Mouse (Mus musculus) forebrain, embryonic 13.5 days (tissue): ENCODE measurements around the gene Morf4l1. TPM values are rescaled to one million over a fixed set of nuclear protein-coding genes. Genes with fewer than 3 reads are reported as not detected.

ENCODE experiments used
- ATAC-seq: fragments of 200-750 bp; cut with Nextera tagmentation; 2 replicates; pipeline ENCODE4 v1.8.0; 2017
- H3K27ac ChIP-seq: fragments of 300-500 bp; sonication (generic); 2 replicates; pipeline ENCODE4 v1.5.1; 2015; ENCODE audit warnings: inconsistent platforms, mild to moderate bottlenecking, moderate library complexity
- H3K27me3 ChIP-seq: fragments of 300-500 bp; sonication (generic); 2 replicates; pipeline ENCODE4 v1.6.1; 2015; ENCODE audit warnings: mild to moderate bottlenecking, inconsistent platforms
- H3K36me3 ChIP-seq: fragments of 300-500 bp; sonication (generic); 2 replicates; pipeline ENCODE4 v1.6.1; 2015; ENCODE audit warnings: mild to moderate bottlenecking, inconsistent platforms; ENCODE audit not compliant: poor library complexity, severe bottlenecking
- H3K4me1 ChIP-seq: fragments of 300-500 bp; sonication (generic); 2 replicates; pipeline ENCODE4 v1.6.1; 2015; ENCODE audit warnings: inconsistent platforms
- H3K4me2 ChIP-seq: fragments of 300-500 bp; sonication (generic); 2 replicates; pipeline ENCODE4 v1.6.1; 2015; ENCODE audit warnings: inconsistent platforms, mild to moderate bottlenecking, moderate library complexity
- H3K4me3 ChIP-seq: fragments of 300-500 bp; sonication (generic); 2 replicates; pipeline ENCODE4 v1.5.1; 2015; ENCODE audit warnings: mild to moderate bottlenecking, inconsistent platforms
- H3K9ac ChIP-seq: fragments of 300-500 bp; sonication (generic); 2 replicates; pipeline ENCODE4 v1.6.1; 2015; ENCODE audit warnings: mild to moderate bottlenecking, inconsistent platforms
- H3K9me3 ChIP-seq: fragments of 300-500 bp; sonication (generic); replicated peaks from 2 replicates; pipeline ENCODE4 v1.6.1; 2016; ENCODE audit warnings: inconsistent platforms
- WGBS: fragments of 180-500 bp; shearing (Covaris S2); methylation state at CpG from one replicate; pipeline ENCODE4 v1.1.7; 2015; 5-methylcytosine and 5-hydroxymethylcytosine counted together
- polyA plus RNA-seq: library from polyadenylated mRNA; unstranded; fragments of >200 nt; fragmentation: Nextera tagmentation; extraction: Ambion mirVana; gene quantifications from 2 replicates; pipeline ENCODE4 v1.2.1, GENCODE M21; 2015

Morf4l1 gene
- 475 and 483 TPM in 2 replicates for polyA plus RNA-seq

GRCm38 (mm10) chr9:90114567-90115307, at the start of gene Morf4l1:
Morf4l1 (minus strand) TSS chr9:90114774.
- ATAC-seq, result peak; percentile 99
- peak within 1 kb of the TSS; percentile 92 for H3K4me3 ChIP-seq
- H3K4me1 ChIP-seq, result peaks cover 29% of the 10 kb centered on the region
- H3K9me3 ChIP-seq, result no peaks in the 10 kb centered on the region
- peak within 1 kb of the TSS; percentile 98 for H3K27ac ChIP-seq
- peak within 1 kb of the TSS; percentile 85 for H3K4me2 ChIP-seq
- 1% methylated on average over 38 of the region's 40 CpGs for WGBS
- no peaks in the 10 kb centered on the region for H3K36me3 ChIP-seq
- no peaks in the 10 kb centered on the region for H3K27me3 ChIP-seq
- peak within 1 kb of the TSS; percentile 97 for H3K9ac ChIP-seq

DNA sequence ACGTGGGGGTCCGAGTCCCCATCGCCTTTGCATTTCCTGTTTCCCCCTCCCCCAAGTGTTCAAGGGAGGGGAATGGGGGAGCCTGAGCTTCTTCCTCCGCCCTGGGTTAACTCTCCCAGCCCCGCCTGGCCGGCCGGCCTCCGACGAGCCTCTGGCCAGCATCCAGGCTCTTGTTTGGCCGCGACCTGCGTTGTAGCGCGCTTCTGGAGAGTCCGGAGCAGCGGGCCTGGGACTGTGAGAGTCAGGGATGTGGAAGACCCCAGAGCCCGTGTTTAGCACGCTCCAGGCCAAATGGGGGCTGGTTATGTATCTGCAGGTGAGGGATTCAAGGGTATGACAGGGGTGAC, 49.1 kb upstream of the Morf4l1 start:
- Histone ChIP-seq H3K36me3 (0 out of 2 replicates have a peak, but pooled peaks cover 2% of the 10 kb centered on the region), H3K9ac (peak overlapping the region; percentile 88), H3K27ac (peak overlapping the region; percentile 82), H3K4me1 (peaks cover 30% of the 10 kb centered on the region), H3K9me3 (no peaks in the 10 kb centered on the region), H3K4me2 (peak overlapping the region; percentile 91), H3K27me3 (no peaks in the 10 kb centered on the region), H3K4me3 (peak overlapping the region; percentile 83)
- ATAC-seq, result peak; percentile 45
- 0% methylated on average over 18 of the region's 18 CpGs for WGBS

DNA sequence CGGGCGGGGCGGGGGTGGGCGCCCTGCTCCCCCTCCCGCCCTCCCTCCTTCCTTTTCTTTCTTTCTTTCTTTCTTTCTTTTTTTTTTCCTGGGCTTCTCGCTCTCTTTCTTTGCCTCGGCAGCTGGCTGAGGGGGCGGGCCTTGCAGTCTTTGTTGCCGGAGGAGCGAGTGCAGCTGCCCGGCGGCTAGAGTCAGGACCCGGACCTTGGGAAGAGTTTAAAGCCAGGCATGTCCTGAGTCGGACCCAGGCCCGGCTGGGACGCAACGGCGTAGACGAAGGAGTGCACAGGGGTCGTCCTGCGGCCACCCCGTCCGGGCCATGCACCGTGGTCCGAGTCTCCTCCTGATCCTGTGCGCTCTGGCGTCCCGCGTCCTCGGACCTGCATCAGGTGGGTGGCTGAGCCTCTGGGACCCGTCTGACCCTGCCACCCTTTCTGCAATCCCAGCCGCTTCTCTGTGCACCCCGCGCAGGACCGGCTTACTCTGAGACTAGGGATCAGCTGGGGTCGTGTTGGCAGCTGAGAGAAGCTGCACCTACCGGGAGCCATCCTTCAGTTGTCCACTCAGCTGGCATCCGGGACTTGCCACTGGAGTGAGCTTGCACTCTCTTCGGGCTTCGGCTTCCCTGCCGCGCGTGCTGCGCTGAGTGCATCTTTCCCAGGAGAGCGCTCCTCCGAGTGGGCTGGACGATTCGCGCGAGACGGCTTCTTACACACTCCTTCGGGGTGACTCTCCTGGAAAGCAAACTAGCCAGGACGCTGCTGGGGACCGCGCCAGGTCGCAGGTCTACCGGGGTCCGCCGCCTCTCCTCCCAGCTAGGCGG, 48.6 kb upstream of the Morf4l1 start, which contains the start of gene Adamts7:
Gene Adamts7 (plus strand): TSS at position 144 of the 823 bp plus-strand sequence.
- WGBS, result under 1% methylated on average over 53 of the region's 60 CpGs
- peak within 1 kb of the TSS; percentile 83 for H3K4me3 ChIP-seq
- H3K9ac ChIP-seq, result peak within 1 kb of the TSS; percentile 88
- H3K27me3 ChIP-seq, result no peaks in the 10 kb centered on the region
- H3K4me1 ChIP-seq, result peaks cover 30% of the 10 kb centered on the region
- peak; percentile 75 for ATAC-seq
- no peaks in the 10 kb centered on the region for H3K9me3 ChIP-seq
- H3K36me3 ChIP-seq, result no peaks in the 10 kb centered on the region
- peak within 1 kb of the TSS; percentile 91 for H3K4me2 ChIP-seq
- H3K27ac ChIP-seq, result peak within 1 kb of the TSS; percentile 82

- ATAC-seq, result peak; percentile 77
- peak overlapping the region; percentile 91 for H3K4me2 ChIP-seq
- peak overlapping the region; percentile 83 for H3K4me3 ChIP-seq
- 8% methylated on average over 23 of the region's 29 CpGs for WGBS
- H3K27me3 ChIP-seq, result no peaks in the 10 kb centered on the region
- no peaks in the 10 kb centered on the region for H3K36me3 ChIP-seq
- no peaks in the 10 kb centered on the region for H3K9me3 ChIP-seq
- peak overlapping the region; percentile 82 for H3K27ac ChIP-seq
- peaks cover 30% of the 10 kb centered on the region for H3K4me1 ChIP-seq
- peak overlapping the region; percentile 88 for H3K9ac ChIP-seq
These were observed 47.8 kb upstream of the Morf4l1 start for GRCm38 (mm10) chr9:90162243-90162925.

DNA sequence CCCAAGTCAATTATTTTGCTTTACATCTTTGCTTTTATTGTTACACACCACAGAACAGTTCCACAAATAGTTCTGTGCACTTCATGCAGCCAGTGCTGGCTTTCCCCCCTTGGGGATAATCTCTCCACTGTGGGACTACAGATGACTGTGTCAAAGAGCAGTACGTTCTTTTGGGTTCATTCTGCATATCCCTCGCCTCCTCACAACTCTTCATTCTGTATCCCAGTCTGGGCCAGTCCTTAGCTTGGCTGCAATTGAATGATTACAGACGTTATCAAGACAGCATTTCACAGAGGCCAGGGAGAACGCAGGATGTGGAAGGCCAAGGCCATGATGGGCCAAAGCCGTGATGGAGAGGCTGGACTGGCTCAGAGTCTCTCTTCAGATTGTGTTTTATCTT, 32.3 kb upstream of the Morf4l1 start:
- H3K4me2 ChIP-seq, result no peak overlapping the region
- no peak overlapping the region for H3K9ac ChIP-seq
- no peak overlapping the region for H3K4me3 ChIP-seq
- no peaks in the 10 kb centered on the region for H3K36me3 ChIP-seq
- ATAC-seq, result no peak
- no peaks in the 10 kb centered on the region for H3K9me3 ChIP-seq
- WGBS, result 82% methylated on average over 5 of the region's 5 CpGs
- H3K4me1 ChIP-seq, result no peaks in the 10 kb centered on the region
- no peak overlapping the region for H3K27ac ChIP-seq
- H3K27me3 ChIP-seq, result no peaks in the 10 kb centered on the region

DNA sequence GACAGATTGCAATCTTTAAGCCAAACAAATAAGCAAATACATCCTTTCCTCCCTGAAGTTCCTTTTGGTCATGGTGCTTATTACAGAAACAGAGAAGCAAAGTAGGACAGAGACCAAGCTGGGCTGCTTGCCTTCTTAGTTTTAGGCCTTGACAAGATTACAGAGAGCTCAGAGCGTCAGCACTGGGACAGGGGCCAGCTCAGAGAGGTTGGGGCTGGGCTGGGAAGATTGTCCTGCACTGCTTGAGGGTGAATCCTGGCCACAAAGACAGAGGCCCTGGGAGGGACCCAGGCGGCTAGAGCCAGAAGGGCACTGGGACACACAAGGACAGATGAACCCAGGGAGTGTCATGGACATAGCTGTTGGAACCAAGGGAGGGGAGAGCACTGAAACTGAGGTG, 31.2 kb upstream of the Morf4l1 start:
- ATAC-seq, result no peak
- Histone ChIP-seq H3K36me3 (no peaks in the 10 kb centered on the region), H3K27ac (no peak overlapping the region), H3K9me3 (no peaks in the 10 kb centered on the region), H3K4me2 (no peak overlapping the region), H3K4me1 (no peaks in the 10 kb centered on the region), H3K27me3 (no peaks in the 10 kb centered on the region), H3K9ac (no peak overlapping the region), H3K4me3 (no peak overlapping the region)
- 44% methylated on average over 2 of the region's 2 CpGs for WGBS

DNA sequence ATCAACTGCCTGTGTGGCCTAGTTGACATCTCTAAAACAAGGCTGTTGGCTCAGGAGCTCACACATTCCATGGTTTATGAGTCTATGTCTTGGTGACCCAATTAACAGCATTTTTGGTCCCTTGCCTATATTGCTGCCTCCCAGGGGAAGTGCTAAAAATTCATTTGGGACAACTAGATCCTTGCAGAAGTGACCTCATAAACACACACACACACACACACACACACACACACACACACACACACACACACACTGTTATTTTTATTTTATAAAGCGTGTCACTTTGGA, 22.0 kb upstream of the Morf4l1 start:
- H3K36me3 ChIP-seq, result no peaks in the 10 kb centered on the region
- no peak overlapping the region for H3K4me3 ChIP-seq
- H3K27me3 ChIP-seq, result no peaks in the 10 kb centered on the region
- ATAC-seq, result no peak
- no peak overlapping the region for H3K27ac ChIP-seq
- peaks cover 6% of the 10 kb centered on the region; the same call in 1 of the 2 replicates for H3K4me1 ChIP-seq
- no peak overlapping the region for H3K4me2 ChIP-seq
- no peak overlapping the region for H3K9ac ChIP-seq
- no peaks in the 10 kb centered on the region for H3K9me3 ChIP-seq
- WGBS, result 100% methylated on average over 1 of the region's 1 CpGs

DNA sequence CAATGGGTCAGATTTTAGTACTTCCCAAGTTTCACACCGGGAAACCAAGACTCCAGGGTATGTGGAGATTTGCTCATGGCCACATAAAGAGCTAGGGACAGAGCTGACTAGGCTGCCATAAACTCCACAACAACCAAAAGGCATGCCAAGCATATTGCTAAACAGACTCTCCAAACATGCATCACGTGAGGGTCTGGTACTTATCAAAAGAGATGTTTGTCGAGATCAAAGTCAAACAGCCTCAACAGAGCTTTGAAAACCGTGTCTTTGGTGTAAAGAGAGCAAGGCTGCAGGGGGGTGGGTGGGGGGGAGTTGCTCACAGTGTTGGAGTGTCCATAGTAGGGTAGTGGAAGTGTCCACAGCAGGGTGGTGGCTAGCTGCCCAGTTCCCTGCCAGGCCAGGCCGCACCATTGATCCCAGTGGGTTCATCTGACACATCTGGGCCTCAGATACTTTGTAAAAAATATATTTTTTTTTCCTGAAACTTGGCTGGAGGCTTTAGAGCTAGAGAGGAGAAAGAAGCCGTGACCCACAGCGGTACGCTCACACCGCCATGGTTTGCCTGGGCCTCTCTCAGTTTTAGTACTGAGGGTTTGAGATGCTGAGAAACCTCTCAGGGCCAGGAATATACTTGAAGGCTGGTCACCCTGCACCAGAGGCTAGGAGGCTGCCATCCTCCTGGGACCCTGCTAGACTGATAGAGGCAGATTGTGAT, 21.5 kb upstream of the Morf4l1 start:
- H3K27me3 ChIP-seq, result no peaks in the 10 kb centered on the region
- no peaks in the 10 kb centered on the region for H3K36me3 ChIP-seq
- no peak overlapping the region for H3K4me2 ChIP-seq
- H3K27ac ChIP-seq, result no peak overlapping the region
- H3K4me3 ChIP-seq, result no peak overlapping the region
- H3K4me1 ChIP-seq, result peaks cover 6% of the 10 kb centered on the region; the same call in 1 of the 2 replicates
- peak; percentile 50; the same call in 1 of the 2 replicates for ATAC-seq
- H3K9me3 ChIP-seq, result no peaks in the 10 kb centered on the region
- WGBS, result 83% methylated on average over 9 of the region's 9 CpGs
- H3K9ac ChIP-seq, result no peak overlapping the region

GRCm38 (mm10) chr9:90135466-90135865, 20.9 kb upstream of the Morf4l1 start:
- no peak for ATAC-seq
- H3K36me3 ChIP-seq, result no peaks in the 10 kb centered on the region
- 85% methylated on average over 8 of the region's 8 CpGs for WGBS
- no peak overlapping the region for H3K27ac ChIP-seq
- H3K4me1 ChIP-seq, result peaks cover 6% of the 10 kb centered on the region; the same call in 1 of the 2 replicates
- no peak overlapping the region for H3K4me2 ChIP-seq
- no peaks in the 10 kb centered on the region for H3K27me3 ChIP-seq
- H3K9me3 ChIP-seq, result no peaks in the 10 kb centered on the region
- no peak overlapping the region for H3K9ac ChIP-seq
- H3K4me3 ChIP-seq, result no peak overlapping the region

- no peak overlapping the region for H3K9ac ChIP-seq
These were observed 19.2 kb upstream of the Morf4l1 start for GRCm38 (mm10) chr9:90133562-90134355.

DNA sequence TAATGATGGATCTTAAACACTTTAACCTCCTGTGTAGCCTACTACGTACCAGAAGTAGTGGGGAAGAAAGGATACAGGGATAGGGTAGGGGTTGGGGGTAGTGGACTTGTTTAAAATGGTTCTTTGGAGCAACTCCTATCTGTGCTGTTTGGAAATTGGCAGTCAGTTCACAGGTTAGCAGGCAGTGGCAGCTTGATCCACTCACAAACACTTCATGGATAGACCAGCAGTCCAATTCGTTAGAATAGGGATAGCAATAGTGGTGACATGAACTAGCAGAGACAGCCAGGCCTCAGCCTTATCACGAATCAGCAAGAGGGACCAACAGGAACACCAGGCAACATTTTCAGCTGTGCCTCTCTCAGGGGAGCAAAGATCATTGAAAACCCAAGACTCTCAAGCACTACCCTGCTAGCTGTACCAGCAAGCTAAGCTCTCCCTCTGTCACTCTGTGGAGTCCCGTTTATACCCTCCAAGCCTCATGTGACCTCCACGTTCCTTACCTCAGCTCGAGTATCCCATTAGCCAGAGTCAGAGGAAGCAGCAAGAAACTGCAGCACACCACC, 14.1 kb upstream of the Morf4l1 start:
- ATAC-seq, result no peak
- Histone ChIP-seq H3K4me1 (peaks cover 9% of the 10 kb centered on the region; the same call in 1 of the 2 replicates), H3K36me3 (no peaks in the 10 kb centered on the region), H3K4me3 (no peak overlapping the region), H3K9ac (no peak overlapping the region), H3K27ac (no peak overlapping the region), H3K4me2 (no peak overlapping the region), H3K9me3 (no peaks in the 10 kb centered on the region), H3K27me3 (no peaks in the 10 kb centered on the region)
- 85% methylated on average over 6 of the region's 6 CpGs for WGBS

More at GRCm38 (mm10) chr9:90133562-90134355, 19.2 kb upstream of the Morf4l1 start:
- H3K36me3 ChIP-seq, result no peaks in the 10 kb centered on the region
- 64% methylated on average over 7 of the region's 7 CpGs for WGBS
- H3K4me3 ChIP-seq, result no peak overlapping the region
- no peaks in the 10 kb centered on the region for H3K27me3 ChIP-seq
- H3K9me3 ChIP-seq, result no peaks in the 10 kb centered on the region
- ATAC-seq, result no peak
- no peak overlapping the region for H3K27ac ChIP-seq
- H3K4me1 ChIP-seq, result peaks cover 6% of the 10 kb centered on the region; the same call in 1 of the 2 replicates
- H3K4me2 ChIP-seq, result no peak overlapping the region
